Mouse (Mus musculus) frontal cortex, postnatal 36 days (tissue): ENCODE data around the gene Bbx.
A peak's percentile ranks its signal among the peaks of the same experiment; 100 is the strongest.

Source experiments
- DNase-seq, 2 experiments: peaks; one replicate each; pipeline ENCODE4 v3.0.0; 2022; ENCODE audit warnings: low spot score in 2 of 2

The Bbx gene

DNA sequence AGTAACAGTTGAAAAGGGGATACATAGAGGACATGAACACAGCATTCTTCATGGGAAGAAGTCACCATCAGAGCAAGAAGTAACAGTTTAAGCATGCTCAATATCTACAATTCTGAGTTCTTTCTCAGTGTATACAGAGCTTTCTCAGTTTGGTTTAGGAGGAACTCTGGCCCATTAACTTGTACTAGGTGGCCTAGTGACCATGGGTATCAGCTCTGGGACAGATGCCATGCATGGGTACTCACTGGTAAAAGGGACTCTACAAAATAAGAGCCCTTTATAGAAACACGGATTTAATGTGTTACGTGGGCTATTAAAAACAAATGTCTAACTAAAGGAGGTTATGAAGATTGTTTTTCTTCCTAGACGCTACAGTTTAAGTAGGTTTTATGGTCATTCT, 190.6 kb downstream of the Bbx start:
- no peak for DNase-seq

DNA sequence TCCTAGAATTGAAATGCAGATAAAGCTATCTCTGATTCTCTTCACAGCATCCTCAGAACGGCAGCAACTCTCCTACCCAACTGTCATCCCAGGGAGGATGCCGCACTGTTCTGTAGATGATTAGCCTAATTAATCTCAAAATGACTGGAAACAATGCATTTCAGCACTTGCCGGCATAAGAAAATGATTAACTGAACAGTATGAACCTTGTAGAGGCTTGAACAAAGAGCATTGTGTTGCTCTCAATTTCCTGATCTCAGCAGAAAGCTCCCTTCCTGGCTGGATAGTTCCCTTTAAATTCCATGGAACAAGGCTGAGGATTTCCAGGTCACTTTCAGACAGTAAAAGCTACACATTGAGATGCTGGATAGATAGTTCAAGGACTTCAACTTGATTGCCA, 197.0 kb downstream of the Bbx start:
- no peak for DNase-seq

DNA sequence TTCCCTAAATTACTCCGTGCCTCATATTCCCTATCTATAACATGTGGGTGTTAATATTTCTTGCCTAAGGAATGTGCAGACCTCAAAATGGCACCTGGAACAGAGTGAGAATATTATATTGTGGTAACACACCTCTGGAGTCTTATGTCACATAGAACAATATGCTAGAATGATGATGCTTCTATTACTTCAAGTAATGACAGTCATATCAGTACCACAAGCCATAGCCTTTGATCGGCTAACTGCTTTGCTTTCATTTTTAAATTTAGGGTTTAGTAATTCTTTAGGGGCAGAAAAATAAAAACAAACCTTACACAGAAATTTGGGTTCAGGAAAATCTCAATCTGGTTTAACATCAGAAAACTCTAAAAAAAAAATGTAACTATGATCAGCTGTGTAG, 201.6 kb downstream of the Bbx start:
- DNase-seq = no peak

DNA sequence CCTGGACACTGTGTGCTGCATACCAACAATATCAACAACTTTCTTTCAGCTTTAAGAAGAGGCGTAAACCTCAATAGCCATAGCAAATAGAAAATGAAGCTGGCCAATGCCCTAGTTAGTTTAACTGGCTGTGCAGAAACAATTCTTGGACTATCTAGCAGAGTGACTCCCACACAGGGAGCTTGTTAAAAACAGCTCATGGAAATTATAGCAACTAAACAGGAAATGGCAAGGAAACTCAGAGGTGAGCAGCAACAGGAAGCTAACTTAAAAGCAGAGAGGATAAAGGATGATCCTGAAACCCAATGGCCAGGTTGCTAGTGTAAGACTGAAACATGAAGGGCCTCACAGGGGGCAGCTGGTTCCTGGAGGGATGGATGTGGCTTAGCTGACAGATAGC, 203.4 kb downstream of the Bbx start:
- no peak for DNase-seq

DNA sequence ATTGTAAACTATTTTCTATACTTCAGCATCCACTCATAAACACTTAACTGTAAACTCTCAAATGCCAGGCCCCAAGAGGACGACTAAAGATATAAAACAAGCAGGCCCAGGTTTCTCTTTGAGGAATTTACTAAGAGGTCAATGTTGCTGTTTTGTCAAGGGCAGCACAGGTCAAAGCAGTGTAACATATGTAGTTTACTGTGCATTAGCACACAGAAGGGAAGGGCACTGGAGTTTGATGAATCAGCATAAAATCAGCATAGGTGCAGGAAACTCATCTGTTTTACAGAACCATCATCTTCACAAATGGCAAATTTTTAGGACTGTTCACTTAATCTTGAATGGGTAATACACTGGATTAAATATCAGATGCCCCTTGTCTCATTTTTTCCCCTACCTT, 205.9 kb downstream of the Bbx start:
- no peak for DNase-seq

DNA sequence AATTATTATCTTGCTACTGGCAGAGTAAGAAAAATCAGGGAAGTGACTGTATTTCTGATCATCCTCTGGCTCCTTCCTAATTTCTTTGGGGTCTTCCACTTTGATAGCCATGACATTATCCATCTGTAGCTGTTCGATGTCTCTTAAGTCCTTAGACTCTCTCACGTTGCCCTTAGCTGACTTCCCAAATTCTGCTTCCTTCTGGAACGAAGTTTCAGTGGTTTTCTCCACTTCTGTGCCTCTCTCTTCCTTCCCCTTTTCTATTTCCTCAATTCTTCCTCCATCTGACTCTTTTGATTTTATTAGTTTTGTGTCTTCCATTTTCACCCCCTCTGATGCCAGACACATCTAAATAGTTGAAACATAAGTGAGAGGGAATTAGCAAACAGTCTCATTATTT, 207.2 kb downstream of the Bbx start:
- no peak for DNase-seq

DNA sequence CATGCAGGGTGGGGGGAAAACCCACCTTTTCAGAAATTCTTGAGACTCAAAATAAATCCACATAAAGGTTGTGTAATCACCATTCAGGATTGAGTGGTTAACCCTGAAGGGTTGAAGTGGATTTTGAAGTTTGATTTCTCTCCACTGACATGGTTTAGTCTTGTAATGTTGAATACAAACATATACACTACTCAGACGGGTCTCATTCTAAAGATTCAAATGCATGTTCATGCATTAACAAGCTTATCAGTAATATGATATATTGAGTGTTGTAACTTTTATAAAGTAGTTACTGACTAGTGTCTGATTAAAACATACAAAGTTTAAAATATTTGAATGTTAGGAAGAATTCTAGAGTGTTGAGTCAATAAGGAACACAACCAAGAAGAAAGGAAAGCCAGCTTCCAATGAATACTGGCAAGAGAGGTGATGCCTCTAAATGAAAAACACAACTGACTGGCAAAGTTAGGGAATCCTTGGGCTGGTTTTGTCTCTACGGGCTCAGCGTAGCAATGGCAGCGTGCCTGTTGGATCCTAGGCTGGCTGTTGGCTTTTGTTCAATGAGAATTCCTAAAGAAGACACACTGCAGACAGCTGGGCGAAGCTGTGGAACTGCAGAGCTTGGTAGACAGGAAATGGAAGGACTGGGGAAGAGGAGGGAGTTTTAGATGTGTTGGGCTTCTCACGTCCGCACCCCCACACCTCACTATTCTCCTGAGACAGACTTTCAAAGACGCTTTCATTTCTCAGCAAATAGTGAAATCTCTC, 211.3 kb downstream of the Bbx start:
- DNase-seq = peak; percentile 25 to 45

DNA sequence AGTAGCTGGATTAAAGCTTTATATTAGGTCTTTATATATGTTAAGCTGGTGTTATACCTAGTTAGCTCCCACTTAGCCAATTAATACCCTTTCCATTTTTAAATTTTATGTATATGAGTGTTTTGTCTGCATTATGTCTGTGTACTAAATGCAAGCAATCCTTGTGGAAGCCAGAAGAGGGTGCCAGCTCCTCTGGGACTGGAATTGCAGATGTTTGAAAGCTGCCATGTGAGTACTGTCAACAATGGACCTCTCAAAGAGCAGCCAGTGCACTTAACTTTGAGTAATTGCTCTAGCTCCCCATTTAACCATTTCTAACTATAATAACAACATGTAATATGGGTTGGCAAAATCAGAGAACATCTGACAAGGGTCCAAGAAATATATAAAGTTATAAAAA, 215.1 kb downstream of the Bbx start:
- no peak for DNase-seq

DNA sequence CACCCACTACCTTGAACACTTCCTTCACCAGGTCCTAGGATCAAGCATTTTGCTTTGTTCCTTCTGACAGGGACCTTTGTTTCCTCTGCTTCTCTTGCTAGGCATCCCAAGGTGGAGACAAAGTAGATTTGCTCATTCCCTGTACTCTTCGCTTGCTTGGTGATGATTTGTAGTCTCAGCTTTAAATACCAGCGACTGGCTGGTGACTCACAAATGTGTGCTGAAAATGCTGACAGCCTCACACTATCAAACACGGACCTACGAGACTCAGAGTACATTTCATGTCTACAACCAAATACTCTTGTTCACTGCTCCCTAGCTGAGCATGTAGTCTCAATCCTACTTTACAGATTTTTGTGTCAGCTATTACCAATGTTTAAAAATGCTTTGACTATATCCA, 220.5 kb downstream of the Bbx start:
- DNase-seq = peak; percentile 17 to 36

DNA sequence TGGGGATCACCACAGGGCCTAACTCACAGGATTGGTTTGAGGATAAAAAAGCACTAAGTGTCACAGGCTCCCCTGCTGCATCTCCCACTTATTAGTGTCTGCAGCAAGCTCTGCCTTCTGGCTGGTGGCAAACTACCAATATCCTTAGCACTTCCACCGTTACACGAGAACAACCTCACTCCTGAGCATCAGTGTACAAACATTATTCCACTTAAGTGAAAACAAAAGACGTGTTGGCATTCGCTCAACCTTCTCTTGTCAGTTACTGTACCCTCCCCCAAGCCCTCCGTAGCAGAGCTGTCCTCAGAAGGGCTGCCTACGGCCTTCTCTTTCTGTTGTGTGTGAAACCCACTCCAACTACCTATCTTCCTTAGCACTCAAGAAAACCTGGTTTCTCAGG, 221.0 kb downstream of the Bbx start:
- DNase-seq = no peak

DNA sequence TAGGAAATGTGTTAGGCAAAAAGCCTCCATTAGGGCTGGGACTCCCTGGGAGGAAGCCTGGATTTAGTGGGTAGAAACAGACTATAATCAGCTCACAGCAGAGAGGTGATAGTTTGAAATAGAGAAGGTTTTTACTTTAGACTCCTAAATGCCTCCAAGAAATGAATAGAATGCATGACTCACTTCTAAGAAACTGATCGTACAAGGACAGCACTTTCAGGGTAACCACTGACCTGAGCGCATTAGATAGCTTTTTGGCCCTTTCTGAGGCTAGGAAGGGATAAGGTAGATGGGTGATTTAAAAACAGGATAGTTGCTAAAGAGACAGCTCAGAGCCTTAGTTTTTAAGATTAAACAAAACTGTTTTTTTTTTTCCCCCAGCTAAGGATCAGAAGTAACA, 221.4 kb downstream of the Bbx start:
- DNase-seq = no peak

DNA sequence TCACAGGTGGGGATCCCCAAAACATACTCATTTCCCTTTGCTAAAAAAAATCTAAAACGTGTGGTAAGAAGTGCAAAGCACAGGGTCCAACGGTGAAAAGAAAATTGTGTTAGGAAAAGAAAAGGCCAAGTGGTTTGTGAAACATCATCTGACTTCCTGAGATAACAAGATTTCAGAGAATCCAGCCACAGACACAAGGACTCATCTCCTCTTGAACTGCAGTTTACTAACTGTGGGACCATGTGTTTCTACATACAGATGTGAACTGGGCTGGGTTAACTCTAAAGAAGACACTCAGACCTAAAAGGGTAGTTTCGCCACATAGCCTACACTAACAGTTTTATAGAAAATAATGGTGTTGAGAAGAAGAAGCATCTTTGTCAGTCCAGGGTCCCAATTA, 227.2 kb downstream of the Bbx start:
- no peak for DNase-seq

DNA sequence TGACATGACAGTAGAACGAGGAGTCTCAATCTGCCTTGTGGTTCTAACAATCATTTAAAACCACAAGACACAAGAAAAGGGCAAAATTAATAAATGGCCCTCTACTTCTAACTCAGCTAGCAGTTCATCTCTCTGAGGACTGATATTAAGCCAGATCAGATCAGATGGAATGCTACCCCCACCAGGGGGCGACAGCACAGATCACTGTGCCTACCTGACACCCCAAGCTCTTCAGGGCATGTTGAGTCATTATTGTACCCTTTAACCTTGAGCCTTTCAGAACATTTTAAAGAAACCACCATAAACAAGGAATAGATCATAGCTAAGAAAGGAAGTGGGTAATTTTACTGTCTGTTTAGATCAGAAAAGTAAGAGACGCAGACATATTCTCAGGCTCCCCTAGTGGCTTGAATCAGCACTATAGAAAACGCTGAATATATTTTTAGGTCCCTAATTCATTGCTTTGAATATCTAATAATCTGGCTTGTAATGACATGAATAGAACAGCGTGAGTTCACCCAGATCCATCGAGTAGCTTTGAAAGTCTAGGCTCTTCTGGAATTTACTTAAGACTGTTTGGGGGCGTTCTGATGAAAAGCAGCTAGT, 230.5 kb downstream of the Bbx start:
- DNase-seq = no peak

DNA sequence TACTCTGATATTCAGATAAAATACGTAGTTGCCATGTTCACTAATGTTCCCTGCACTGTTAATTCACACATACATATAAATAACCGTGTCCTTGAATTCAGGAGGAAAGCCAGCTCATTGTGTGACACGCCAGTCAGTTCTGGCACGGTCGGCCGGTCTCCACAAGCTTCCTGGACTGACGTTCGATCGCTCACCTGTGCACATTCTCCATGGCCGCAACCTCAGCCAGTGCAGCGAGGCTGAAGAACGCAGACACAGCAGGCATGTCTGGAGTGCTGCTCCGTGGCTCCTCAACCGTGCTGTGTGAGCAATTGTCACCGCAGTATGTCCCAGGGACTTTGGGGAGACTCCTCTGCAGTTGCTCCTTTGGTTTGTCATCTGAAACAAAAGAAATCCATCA, 232.0 kb downstream of the Bbx start:
- no peak for DNase-seq

DNA sequence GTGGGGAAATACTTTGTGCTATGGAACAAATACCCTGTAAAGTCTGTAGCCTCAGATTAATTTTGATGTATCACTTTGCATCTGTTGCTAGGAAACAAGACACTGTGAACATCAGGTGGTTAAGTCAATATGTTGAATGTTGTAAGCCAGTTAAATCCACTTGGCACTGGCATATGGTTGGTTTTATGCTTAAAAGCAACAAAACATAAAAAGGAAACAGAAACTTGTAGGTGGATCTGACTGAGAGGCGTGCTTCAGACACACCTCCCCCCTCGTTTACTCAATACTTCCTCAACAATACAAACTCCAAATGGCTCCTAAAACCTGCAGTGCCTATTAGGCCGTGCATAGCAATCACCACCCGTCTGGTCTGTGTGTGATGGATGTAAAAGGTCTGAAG, 236.1 kb downstream of the Bbx start:
- DNase-seq = no peak

DNA sequence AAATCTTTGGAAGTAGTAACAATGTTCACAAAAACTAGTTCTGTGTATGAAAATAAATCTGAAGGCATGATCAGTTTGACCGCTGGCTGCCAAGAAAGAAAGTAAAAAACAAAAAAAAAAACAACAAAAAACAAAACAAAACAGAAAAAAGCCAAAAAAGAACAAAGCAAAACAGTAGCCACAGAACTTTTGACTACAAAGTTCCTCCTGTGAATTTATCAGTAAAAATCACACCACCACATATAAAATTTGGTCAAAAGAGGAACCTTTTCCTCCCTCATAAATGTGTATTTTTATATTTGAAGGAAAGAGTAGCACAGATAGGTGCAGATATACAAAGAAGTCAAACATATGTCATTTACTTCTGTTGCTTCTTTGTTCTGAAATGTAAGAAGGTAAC, 239.6 kb downstream of the Bbx start:
- no peak for DNase-seq

DNA sequence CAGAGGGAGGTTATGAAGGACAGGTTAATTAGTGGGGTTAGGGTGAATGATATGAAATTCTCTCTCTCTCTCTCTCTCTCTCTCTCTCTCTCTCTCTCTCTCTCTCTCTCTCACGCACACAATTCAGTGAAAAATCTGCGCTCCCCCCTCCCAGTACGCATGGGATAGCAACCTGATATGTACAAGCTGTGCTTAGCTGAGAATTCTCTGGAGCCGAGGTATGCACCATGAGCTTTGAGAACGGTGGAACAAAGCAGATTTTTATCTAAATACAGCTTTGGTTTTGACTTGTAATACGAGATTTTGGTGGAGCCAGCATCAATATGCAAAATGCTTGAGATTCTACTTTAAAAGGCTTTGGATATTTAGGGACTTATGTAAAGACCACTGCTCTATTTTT, 243.1 kb downstream of the Bbx start:
- no peak for DNase-seq

DNA sequence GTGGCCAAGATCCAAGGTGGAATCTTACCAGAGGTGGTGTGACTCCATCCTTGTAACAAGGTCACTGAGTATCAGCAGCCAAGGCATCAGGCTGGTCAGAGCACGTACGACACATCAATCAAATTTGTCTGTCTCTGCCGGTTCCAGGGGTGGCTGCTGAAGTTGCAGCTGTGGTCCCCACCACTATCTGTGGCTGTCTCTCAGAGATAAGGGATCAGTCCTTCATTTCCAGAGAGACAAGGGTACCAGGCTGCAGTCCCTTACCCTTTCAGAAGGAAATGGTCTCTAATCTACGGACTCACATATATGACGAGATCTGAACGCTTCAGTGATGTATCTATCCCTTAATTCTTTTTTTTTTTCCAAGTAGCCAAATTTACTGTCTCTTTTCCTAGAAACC, 245.6 kb downstream of the Bbx start:
- DNase-seq = no peak

DNA sequence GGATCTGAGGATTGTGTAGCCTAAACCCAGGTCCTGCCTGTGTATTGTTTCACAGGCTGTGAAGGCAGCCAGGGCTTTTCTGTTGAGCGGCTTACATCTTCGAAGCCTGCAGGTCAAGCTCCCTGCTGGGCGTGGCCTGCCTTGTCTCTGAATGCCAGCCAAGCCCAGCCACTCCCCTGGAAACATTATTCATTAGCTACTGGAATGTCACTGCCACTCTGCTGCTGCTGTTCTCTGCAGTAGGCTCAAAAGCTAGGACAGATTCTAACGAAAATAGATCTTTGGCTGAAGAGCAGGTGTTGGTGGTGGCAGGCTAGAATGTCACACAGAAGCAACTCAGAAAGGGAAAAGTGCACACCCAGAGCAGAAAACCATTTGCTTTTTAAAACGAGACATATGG, 247.1 kb downstream of the Bbx start:
- peak; percentile 25 to 44 for DNase-seq

DNA sequence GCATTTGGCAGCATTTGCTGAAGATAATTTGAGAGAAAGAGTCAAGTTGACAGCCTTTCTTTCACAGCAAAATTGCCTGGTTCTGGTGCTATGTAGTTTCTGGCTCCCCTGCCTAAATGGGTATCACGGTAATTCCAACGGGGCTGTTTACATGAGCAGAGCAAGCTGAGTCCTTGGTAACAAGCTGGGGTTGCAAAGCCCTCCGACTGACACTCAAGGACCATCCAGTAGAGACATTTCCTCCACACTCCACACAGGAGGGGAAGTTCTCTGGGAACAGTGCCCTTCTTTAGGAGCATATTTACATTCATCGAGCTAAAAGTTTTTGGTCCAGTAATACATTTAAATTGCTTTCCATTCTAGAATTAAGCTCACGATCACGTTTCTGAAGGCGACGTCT, 249.2 kb downstream of the Bbx start:
- DNase-seq = no peak

DNA sequence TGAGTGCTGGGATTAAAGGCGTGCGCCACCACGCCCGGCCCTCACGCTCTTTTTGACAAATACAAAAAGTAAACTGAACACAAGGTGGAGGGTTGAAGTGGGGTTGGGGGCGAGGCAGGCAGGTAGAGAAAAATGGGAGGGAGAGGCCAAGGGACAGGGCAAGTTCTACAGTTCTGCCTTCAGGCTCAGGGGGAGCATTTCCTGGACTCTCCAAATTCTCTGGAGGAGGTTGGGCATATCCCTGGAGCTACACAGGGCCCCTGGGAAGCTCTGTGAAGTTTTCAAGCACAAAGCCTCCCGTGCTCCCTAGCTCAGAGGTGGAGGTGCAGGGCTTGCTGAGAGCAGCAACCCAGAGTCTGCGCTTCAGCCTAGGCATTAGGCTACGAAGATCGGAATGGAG, 249.6 kb downstream of the Bbx start:
- DNase-seq = no peak

DNA sequence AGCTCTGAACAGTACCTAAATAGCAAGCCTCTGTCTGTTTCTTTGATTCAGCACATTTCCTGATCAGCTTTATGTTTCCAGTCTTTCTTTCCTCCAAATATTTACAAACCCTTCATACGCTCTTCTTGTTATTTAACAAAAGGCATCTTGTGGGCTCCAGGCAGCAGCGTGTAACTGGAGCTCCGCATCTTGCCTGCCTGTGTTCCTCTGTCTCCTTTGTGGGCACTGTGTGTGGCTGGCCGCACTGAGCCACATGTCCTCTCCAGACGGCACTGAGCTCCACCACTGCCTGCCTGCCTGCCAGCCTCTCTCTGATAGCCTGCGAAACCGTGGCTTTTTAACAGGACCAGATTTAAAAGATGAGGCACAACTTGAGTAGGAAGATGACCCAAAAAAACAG, 259.4 kb downstream of the Bbx start:
- no peak for DNase-seq

DNA sequence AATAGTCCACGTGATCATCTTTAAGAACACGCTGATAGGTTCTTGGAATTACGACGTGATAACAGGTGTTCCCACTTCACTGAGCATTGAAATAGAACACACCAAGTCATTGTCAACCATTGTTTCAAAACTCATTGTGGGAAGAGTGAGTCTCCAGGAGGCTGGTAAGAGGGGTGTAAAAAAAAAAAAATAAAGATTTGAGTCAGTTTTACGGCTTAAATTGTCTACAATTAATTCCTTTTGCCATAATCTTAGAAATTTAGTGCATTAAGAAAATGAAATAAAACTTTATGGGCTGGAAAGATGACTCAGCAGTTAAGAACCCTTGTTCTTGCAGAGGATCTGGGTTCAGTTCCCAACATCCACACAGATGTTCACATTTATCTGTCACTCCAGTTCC, 261.4 kb downstream of the Bbx start:
- DNase-seq = no peak

DNA sequence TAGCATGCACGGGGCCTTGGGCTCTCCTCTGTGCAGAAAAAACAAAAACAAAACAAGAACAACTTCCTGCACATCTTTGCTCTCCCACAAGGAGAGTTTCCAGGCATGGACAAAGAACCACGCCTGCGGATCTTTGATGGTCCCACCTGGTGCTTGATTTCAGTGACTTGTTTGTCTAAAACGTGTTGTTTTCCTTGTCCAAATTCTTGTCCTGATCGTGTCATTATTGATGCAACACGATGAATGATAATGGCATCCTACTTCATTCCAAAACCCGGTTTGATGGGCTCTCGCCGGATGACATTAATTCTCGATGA, 264.2 kb downstream of the Bbx start:
- DNase-seq = no peak
